Mouse (Mus musculus) hindbrain, embryonic 13.5 days (tissue): ENCODE results near the gene Zan. TPM values are rescaled to one million over a fixed set of nuclear protein-coding genes. Genes with fewer than 3 reads are reported as not detected.
A peak's percentile ranks its signal among the peaks of the same experiment; 100 is the strongest.

Experiments
- ATAC-seq: fragments of 200-750 bp; cut with Nextera tagmentation; 2 replicates; pipeline ENCODE4 v1.8.0; 2017; ENCODE audit warnings: moderate TSS enrichment; ENCODE audit not compliant: low FRiP score
- H3K27ac ChIP-seq: fragments of 300-500 bp; sonication (generic); 2 replicates; pipeline ENCODE4 v1.5.1; 2015; ENCODE audit warnings: inconsistent platforms, mild to moderate bottlenecking, moderate library complexity
- H3K27me3 ChIP-seq: fragments of 300-500 bp; sonication (generic); 2 replicates; pipeline ENCODE4 v1.6.1; 2015; ENCODE audit warnings: mild to moderate bottlenecking, inconsistent platforms
- H3K36me3 ChIP-seq: fragments of 300-500 bp; sonication (generic); 2 replicates; pipeline ENCODE4 v1.6.1; 2015; ENCODE audit warnings: mild to moderate bottlenecking, inconsistent platforms
- H3K4me1 ChIP-seq: fragments of 300-500 bp; sonication (generic); replicated peaks from 2 replicates; pipeline ENCODE4 v1.6.1; 2015; ENCODE audit warnings: inconsistent platforms
- H3K4me2 ChIP-seq: fragments of 300-500 bp; sonication (generic); 2 replicates; pipeline ENCODE4 v1.6.1; 2015; ENCODE audit warnings: inconsistent platforms, mild to moderate bottlenecking, moderate library complexity
- H3K4me3 ChIP-seq: fragments of 300-500 bp; sonication (generic); 2 replicates; pipeline ENCODE4 v1.5.1; 2015; ENCODE audit warnings: mild to moderate bottlenecking, inconsistent platforms
- H3K9ac ChIP-seq: fragments of 300-500 bp; sonication (generic); 2 replicates; pipeline ENCODE4 v1.6.1; 2015; ENCODE audit warnings: mild to moderate bottlenecking, inconsistent platforms
- H3K9me3 ChIP-seq: fragments of 300-500 bp; sonication (generic); 2 replicates; pipeline ENCODE4 v1.6.1; 2016; ENCODE audit warnings: inconsistent platforms
- WGBS: fragments of 180-500 bp; shearing (Covaris S2); methylation state at CpG from one replicate; pipeline ENCODE4 v1.1.7; 2015; 5-methylcytosine and 5-hydroxymethylcytosine counted together
- polyA plus RNA-seq: library from polyadenylated mRNA; unstranded; fragments of >200 nt; fragmentation: Nextera tagmentation; extraction: Ambion mirVana; gene quantifications from 2 replicates; pipeline ENCODE4 v1.2.1, GENCODE M21; 2015

The Zan gene
- polyA plus RNA-seq, 1 experiment from 2014 or later = 0.08 TPM

DNA sequence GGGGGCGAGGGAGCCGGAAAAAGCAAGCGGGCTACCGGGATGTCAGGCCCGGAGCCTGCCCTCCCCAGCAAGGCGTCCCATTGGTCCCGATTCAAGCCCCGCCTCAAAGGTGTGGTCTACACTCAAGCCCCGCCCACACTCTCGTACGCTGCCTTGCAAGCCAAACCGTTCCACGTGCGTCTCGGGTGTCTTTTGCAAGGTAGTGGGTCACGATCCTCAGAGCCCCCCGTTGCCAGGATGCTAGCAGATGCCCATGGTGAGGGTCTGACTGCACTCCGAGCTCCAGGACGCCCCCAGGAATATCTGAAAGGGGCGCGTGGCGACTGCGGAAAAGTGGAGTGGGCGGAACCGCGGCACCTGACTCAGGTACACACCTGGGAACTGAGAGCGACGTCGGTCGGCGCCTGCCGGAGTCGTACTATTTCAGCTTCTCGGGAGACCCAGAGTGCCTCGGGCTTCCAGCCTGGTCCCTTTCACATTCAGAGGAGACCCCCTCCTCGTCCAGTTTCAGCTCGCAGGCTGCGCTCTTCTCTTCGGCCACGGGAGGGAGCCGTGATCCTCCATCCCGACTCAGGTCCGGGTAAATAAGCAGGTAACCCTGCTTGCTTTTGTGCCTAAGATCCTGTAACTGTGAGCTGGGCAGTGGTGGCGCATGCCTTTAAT lies 143.2 kb downstream of the Zan start, which contains the start of gene Slc12a9:
TSS of gene Slc12a9 (minus strand) at position 86 of the 663 bp plus-strand sequence.
- peak; percentile 88 for ATAC-seq
- under 1% methylated on average over 44 of the region's 44 CpGs for WGBS
- Histone ChIP-seq H3K4me2 (peak within 1 kb of the TSS; percentile 91), H3K27me3 (no peaks in the 10 kb centered on the region), H3K27ac (peak within 1 kb of the TSS; percentile 81), H3K9me3 (no peaks in the 10 kb centered on the region), H3K9ac (peak within 1 kb of the TSS; percentile 82), H3K4me3 (peak within 1 kb of the TSS; percentile 61), H3K4me1 (peaks cover 22% of the 10 kb centered on the region), H3K36me3 (peaks cover 4% of the 10 kb centered on the region; the same call in 1 of the 2 replicates)

DNA sequence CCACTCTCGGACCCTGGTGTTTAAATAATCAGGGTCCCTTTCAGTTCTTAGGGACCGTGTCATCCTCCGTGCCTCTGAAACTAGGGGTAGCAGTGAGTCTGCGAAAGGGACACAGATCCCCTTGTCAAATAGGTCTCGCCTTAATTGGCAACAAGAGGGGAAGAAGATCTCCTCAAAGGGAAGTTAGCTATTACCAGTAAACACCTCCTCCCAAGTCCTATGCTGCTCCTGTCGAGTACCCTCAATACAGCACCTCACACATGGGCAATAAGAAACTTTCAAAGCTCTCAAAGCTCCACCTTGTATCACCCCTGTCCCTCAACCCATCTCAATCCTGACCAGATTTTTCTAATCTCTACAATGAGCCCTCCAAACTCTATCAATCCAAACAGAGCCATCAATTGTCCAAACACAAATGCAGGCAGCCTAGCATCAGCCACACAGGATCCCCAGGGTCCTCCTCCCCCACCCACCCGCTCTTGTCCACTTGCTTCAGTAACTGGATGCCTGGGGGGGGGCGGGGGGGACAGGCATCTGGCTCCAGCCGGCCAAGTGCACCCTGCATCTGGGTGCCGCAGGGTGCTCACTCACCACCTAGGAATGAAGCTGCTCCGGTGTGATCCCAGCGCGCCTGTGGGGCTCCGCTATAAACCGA lies 143.9 kb downstream of the Zan start:
- Histone ChIP-seq H3K4me2 (peak overlapping the region; percentile 91), H3K27me3 (no peaks in the 10 kb centered on the region), H3K4me3 (peak overlapping the region; percentile 61), H3K9me3 (no peaks in the 10 kb centered on the region), H3K4me1 (peaks cover 20% of the 10 kb centered on the region), H3K36me3 (peaks cover 11% of the 10 kb centered on the region), H3K9ac (peak overlapping the region; percentile 82), H3K27ac (peak overlapping the region; percentile 81)
- peak; percentile 37 for ATAC-seq
- WGBS = 19% methylated on average over 15 of the region's 15 CpGs

DNA sequence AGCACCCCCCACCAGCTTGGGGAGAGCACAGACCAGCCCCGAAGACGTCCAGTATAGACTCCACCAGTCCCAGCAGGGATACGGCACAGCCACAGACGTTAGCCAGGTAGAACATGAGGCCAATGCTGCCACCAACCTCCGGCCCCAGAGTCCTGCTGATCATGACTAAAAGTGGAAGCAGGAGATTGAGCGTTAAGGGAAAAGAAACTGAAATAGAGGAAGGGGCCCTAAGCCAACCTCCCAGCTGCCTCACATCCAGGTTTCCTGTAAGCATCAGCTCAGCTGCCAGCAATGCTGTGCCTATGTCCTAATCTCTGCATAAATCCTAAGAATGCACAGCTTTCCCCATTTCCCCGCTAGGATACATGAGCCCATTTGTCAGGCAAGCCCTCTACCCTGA lies 146.0 kb downstream of the Zan start:
- Histone ChIP-seq H3K9ac (no peak overlapping the region; the same call in 1 of the 2 replicates), H3K36me3 (peaks cover 29% of the 10 kb centered on the region), H3K9me3 (no peaks in the 10 kb centered on the region), H3K27me3 (no peaks in the 10 kb centered on the region), H3K4me1 (peaks cover 15% of the 10 kb centered on the region), H3K4me3 (no peak overlapping the region), H3K4me2 (no peak overlapping the region), H3K27ac (no peak overlapping the region)
- WGBS = 92% methylated on average over 7 of the region's 7 CpGs
- ATAC-seq = no peak

Other genes with a start within 250 kb of the Zan start
- gene Ache, start 189.5 kb downstream of the Zan start, polyA plus RNA-seq = 22.2 and 23.8 TPM in 2 replicates
- 12.9 and 14.1 TPM in 2 replicates for gene Ufsp1, start 182.4 kb downstream of the Zan start, polyA plus RNA-seq
- gene Srrt, start 169.4 kb downstream of the Zan start, polyA plus RNA-seq = 105 and 113 TPM in 2 replicates
- gene Trip6, start 162.7 kb downstream of the Zan start, polyA plus RNA-seq = 19.2 and 20.0 TPM in 2 replicates
- 25.8 and 27.4 TPM in 2 replicates for gene Slc12a9, start 143.5 kb downstream of the Zan start, polyA plus RNA-seq
- gene Ephb4, start 127.0 kb downstream of the Zan start, polyA plus RNA-seq = 9.2 and 9.4 TPM in 2 replicates
- 82.2 and 85.1 TPM in 2 replicates for gene Pop7, start 25.5 kb upstream of the Zan start, polyA plus RNA-seq
- 17.9 and 19.5 TPM in 2 replicates for gene Gigyf1, start 41.5 kb upstream of the Zan start, polyA plus RNA-seq
- not detected in 2 replicates for gene Epo, start 56.2 kb upstream of the Zan start, polyA plus RNA-seq
- 529 and 536 TPM in 2 replicates for gene Gnb2, start 56.4 kb upstream of the Zan start, polyA plus RNA-seq
- 256 and 271 TPM in 2 replicates for gene Actl6b, start 76.5 kb upstream of the Zan start, polyA plus RNA-seq
- 3.4 and 3.8 TPM in 2 replicates for gene Tfr2, start 92.8 kb upstream of the Zan start, polyA plus RNA-seq
- 49.1 and 49.6 TPM in 2 replicates for gene Mospd3, start 124.0 kb upstream of the Zan start, polyA plus RNA-seq
- 22.8 and 26.4 TPM in 2 replicates for gene Pcolce, start 136.7 kb upstream of the Zan start, polyA plus RNA-seq
- gene Fbxo24, start 151.9 kb upstream of the Zan start, polyA plus RNA-seq = 0.17 and 0.21 TPM in 2 replicates
- gene Lrch4, start 152.1 kb upstream of the Zan start, polyA plus RNA-seq = 19.9 and 23.4 TPM in 2 replicates
- 7.9 and 8.9 TPM in 2 replicates for gene Gm20605, start 152.1 kb upstream of the Zan start, polyA plus RNA-seq
- gene Sap25, start 164.3 kb upstream of the Zan start, polyA plus RNA-seq = 4.8 and 5.2 TPM in 2 replicates
- gene Irs3, start 168.7 kb upstream of the Zan start, polyA plus RNA-seq = 0.09 and 0.16 TPM in 2 replicates
- 15.6 and 16.4 TPM in 2 replicates for gene Agfg2, start 207.7 kb upstream of the Zan start, polyA plus RNA-seq